Mouse (Mus musculus): ENCODE data around the gene Lmna. TPM values are rescaled to one million over a fixed set of nuclear protein-coding genes. Genes with fewer than 3 reads are reported as not detected.

Lmna gene
- polyA plus RNA-seq, 1 experiment from 2014 or later: 78.2 TPM

- H3K9ac ChIP-seq (ENCODE audit: low read depth, low read length): no peak overlapping the region
- no peaks in the 10 kb centered on the region for H3K9me3 ChIP-seq (replicated peaks; ENCODE audit: control insufficient read depth, low read length)
- no peak for ATAC-seq (replicated peaks; ENCODE audit: insufficient number of reproducible peaks, low FRiP score, low TSS enrichment)
- no peak overlapping the region for H3K27ac ChIP-seq (ENCODE audit: low read depth, low read length)
- WGBS (ENCODE audit: insufficient replicate concordance): 79% methylated on average over 8 of the region's 8 CpGs
- no peak overlapping the region for H3K4me2 ChIP-seq
- H3K36me3 ChIP-seq (ENCODE audit: control insufficient read depth, insufficient read depth, low read length): no peaks in the 10 kb centered on the region
- no peak overlapping the region for H3K4me3 ChIP-seq (ENCODE audit: low read depth, low read length)
- H3K4me1 ChIP-seq (ENCODE audit: control insufficient read depth, insufficient read depth, low read length): no peaks in the 10 kb centered on the region
- peaks cover 24% of the 10 kb centered on the region for H3K27me3 ChIP-seq (ENCODE audit: control insufficient read depth, insufficient read depth, low read length)
Observed at GRCm38 (mm10) chr3:88448443-88448842, 61.3 kb downstream of the Lmna start.

DNA sequence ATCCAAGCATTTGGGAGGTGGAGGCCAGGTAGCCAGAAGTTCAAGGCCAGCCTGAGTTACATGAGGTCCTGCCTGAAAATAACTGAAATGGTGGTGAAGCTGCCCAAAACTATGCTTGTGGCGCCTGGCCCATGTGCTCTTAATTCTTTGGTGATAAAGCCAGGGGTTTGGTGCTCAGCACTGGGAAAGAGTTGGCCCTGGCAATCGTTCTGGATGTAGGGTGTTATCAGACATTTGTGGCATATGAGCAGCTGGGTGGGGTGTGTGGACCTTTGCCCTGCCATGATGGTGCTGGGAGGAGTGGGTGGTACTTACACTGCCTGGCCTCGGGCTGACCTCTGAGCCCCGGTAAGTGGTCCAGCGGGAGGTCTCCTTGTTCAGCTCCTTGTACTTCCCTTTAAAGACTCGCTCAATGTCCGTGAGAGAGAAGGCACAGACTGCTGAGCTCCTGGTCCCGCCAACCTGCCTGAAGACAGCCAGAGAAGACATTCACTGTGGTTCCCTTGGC lies 62.0 kb downstream of the Lmna start:
- Histone ChIP-seq H3K4me1 (ENCODE audit: control insufficient read depth, insufficient read depth, low read length) (no peaks in the 10 kb centered on the region), H3K27ac (ENCODE audit: low read depth, low read length) (no peak overlapping the region), H3K36me3 (ENCODE audit: control insufficient read depth, insufficient read depth, low read length) (no peaks in the 10 kb centered on the region), H3K27me3 (ENCODE audit: control insufficient read depth, insufficient read depth, low read length) (peaks cover 21% of the 10 kb centered on the region), H3K4me2 (no peak overlapping the region), H3K4me3 (ENCODE audit: low read depth, low read length) (no peak overlapping the region), H3K9me3 (replicated peaks; ENCODE audit: control insufficient read depth, low read length) (no peaks in the 10 kb centered on the region), H3K9ac (ENCODE audit: low read depth, low read length) (0 out of 2 replicates have a peak overlapping the region, but pooled peaks have one; percentile 43)
- 46% methylated on average over 8 of the region's 8 CpGs for WGBS (ENCODE audit: insufficient replicate concordance)
- no peak for ATAC-seq (replicated peaks; ENCODE audit: insufficient number of reproducible peaks, low FRiP score, low TSS enrichment)

DNA sequence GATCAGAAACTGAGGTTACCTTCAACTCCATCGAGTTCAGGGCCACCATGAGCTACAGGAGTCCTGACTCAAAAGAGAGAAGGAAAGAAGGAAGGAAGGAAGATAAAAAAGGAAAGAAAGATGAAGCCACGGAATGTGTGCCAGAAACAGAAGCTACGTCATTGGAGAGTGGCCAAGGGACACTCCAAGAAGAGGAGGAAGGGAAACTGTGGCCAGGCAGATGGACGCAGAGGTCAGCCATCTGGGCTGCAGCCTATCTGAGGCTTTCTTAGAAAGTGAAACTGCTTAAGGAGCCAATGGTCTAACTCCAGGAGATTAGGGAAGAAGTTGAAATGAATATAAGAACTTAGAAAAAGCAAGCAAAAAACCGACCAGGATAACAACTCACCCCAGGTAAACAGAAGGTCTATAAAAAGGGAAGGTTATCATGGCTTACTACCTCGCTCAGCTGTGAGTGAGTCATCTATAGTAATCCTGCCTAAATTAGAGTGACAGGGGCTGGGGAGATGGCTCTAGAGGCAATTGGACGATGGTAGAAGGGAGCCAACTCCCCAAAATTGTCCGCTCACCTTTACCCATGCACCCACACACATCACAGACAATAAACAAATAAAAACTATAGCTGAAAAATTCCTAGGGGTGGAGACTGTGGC lies 63.2 kb downstream of the Lmna start:
- no peaks in the 10 kb centered on the region for H3K4me1 ChIP-seq (ENCODE audit: control insufficient read depth, insufficient read depth, low read length)
- no peaks in the 10 kb centered on the region for H3K9me3 ChIP-seq (replicated peaks; ENCODE audit: control insufficient read depth, low read length)
- no peak overlapping the region for H3K9ac ChIP-seq (ENCODE audit: low read depth, low read length)
- no peak overlapping the region for H3K4me3 ChIP-seq (ENCODE audit: low read depth, low read length)
- no peak for ATAC-seq (replicated peaks; ENCODE audit: insufficient number of reproducible peaks, low FRiP score, low TSS enrichment)
- H3K27ac ChIP-seq (ENCODE audit: low read depth, low read length): no peak overlapping the region
- no peak overlapping the region for H3K4me2 ChIP-seq
- H3K36me3 ChIP-seq (ENCODE audit: control insufficient read depth, insufficient read depth, low read length): no peaks in the 10 kb centered on the region
- H3K27me3 ChIP-seq (ENCODE audit: control insufficient read depth, insufficient read depth, low read length): peaks cover 14% of the 10 kb centered on the region
- WGBS (ENCODE audit: insufficient replicate concordance): 61% methylated on average over 8 of the region's 8 CpGs

DNA sequence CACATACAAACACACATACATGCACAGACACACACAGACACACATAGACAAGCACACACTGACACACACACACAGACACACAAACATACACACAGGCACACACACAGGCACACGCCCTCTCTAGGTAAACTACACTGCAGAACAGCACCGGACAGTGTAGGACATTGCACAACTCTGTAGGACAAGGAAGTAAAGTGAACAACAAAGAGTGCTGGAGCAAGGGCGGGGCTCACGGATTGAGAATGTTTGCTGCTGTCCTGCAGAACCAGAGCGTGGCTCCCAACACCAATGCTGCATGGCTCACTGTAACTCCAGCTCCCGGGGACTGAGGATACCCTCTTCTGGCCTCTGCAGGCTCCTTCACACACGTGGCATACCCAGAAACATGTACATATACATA lies 66.9 kb downstream of the Lmna start:
- no peaks in the 10 kb centered on the region for H3K9me3 ChIP-seq (replicated peaks; ENCODE audit: control insufficient read depth, low read length)
- H3K4me3 ChIP-seq (ENCODE audit: low read depth, low read length): no peak overlapping the region
- no peak overlapping the region for H3K4me2 ChIP-seq
- peaks cover 3% of the 10 kb centered on the region; the same call in 1 of the 2 replicates for H3K4me1 ChIP-seq (ENCODE audit: control insufficient read depth, insufficient read depth, low read length)
- 66% methylated on average over 7 of the region's 7 CpGs for WGBS (ENCODE audit: insufficient replicate concordance)
- no peak overlapping the region for H3K9ac ChIP-seq (ENCODE audit: low read depth, low read length)
- H3K27me3 ChIP-seq (ENCODE audit: control insufficient read depth, insufficient read depth, low read length): no peaks in the 10 kb centered on the region; the same call in none of the 2 replicates
- no peak overlapping the region for H3K27ac ChIP-seq (ENCODE audit: low read depth, low read length)
- no peaks in the 10 kb centered on the region for H3K36me3 ChIP-seq (ENCODE audit: control insufficient read depth, insufficient read depth, low read length)
- ATAC-seq (replicated peaks; ENCODE audit: insufficient number of reproducible peaks, low FRiP score, low TSS enrichment): no peak

- 66% methylated on average over 12 of the region's 12 CpGs for WGBS (ENCODE audit: insufficient replicate concordance)
- ATAC-seq (replicated peaks; ENCODE audit: insufficient number of reproducible peaks, low FRiP score, low TSS enrichment): no peak
- no peaks in the 10 kb centered on the region for H3K36me3 ChIP-seq (ENCODE audit: control insufficient read depth, insufficient read depth, low read length)
- no peaks in the 10 kb centered on the region for H3K9me3 ChIP-seq (replicated peaks; ENCODE audit: control insufficient read depth, low read length)
- H3K27me3 ChIP-seq (ENCODE audit: control insufficient read depth, insufficient read depth, low read length): no peaks in the 10 kb centered on the region; the same call in none of the 2 replicates
- peaks cover 5% of the 10 kb centered on the region for H3K4me1 ChIP-seq (ENCODE audit: control insufficient read depth, insufficient read depth, low read length)
- no peak overlapping the region for H3K4me3 ChIP-seq (ENCODE audit: low read depth, low read length)
- no peak overlapping the region for H3K9ac ChIP-seq (ENCODE audit: low read depth, low read length)
- H3K27ac ChIP-seq (ENCODE audit: low read depth, low read length): no peak overlapping the region
- no peak overlapping the region for H3K4me2 ChIP-seq
Observed at GRCm38 (mm10) chr3:88442488-88442887, 67.3 kb downstream of the Lmna start.

- peak overlapping the region; percentile 26 for H3K4me3 ChIP-seq (ENCODE audit: low read depth, low read length)
- ATAC-seq (replicated peaks; ENCODE audit: insufficient number of reproducible peaks, low FRiP score, low TSS enrichment): no peak
- no peaks in the 10 kb centered on the region for H3K9me3 ChIP-seq (replicated peaks; ENCODE audit: control insufficient read depth, low read length)
- no peaks in the 10 kb centered on the region for H3K36me3 ChIP-seq (ENCODE audit: control insufficient read depth, insufficient read depth, low read length)
- 0 out of 2 replicates have a peak overlapping the region, but pooled peaks have one; percentile 49 for H3K9ac ChIP-seq (ENCODE audit: low read depth, low read length)
- WGBS (ENCODE audit: insufficient replicate concordance): 16% methylated on average over 27 of the region's 27 CpGs
- H3K27me3 ChIP-seq (ENCODE audit: control insufficient read depth, insufficient read depth, low read length): no peaks in the 10 kb centered on the region; the same call in none of the 2 replicates
- H3K4me1 ChIP-seq (ENCODE audit: control insufficient read depth, insufficient read depth, low read length): peaks cover 18% of the 10 kb centered on the region
- no peak overlapping the region for H3K27ac ChIP-seq (ENCODE audit: low read depth, low read length)
- H3K4me2 ChIP-seq: peak overlapping the region; percentile 60
Observed at GRCm38 (mm10) chr3:88440500-88441381, 69.0 kb downstream of the Lmna start.

DNA sequence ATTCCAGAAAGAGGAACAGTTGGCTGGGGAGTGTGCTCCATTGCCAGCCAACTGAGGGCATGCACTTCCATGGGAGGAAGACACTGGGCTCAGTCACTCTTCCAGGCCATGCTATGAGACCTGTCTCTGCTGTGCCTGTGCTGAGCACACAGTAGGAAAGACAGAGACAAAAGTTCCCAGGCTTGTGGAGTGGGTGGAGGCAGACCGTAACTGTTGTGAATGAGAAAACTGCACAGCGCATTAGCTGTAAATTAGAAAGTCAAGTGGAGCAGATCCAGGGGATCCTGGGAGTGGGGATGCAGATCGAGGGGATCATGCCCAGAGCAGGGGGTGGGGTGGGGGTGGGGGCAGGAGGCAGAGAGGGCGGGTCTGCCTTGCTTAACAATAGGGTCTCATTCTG lies 70.2 kb downstream of the Lmna start:
- Histone ChIP-seq H3K36me3 (ENCODE audit: control insufficient read depth, insufficient read depth, low read length) (no peaks in the 10 kb centered on the region), H3K27me3 (ENCODE audit: control insufficient read depth, insufficient read depth, low read length) (no peaks in the 10 kb centered on the region; the same call in none of the 2 replicates), H3K9me3 (replicated peaks; ENCODE audit: control insufficient read depth, low read length) (no peaks in the 10 kb centered on the region), H3K4me2 (no peak overlapping the region), H3K4me3 (ENCODE audit: low read depth, low read length) (no peak overlapping the region), H3K4me1 (ENCODE audit: control insufficient read depth, insufficient read depth, low read length) (peaks cover 18% of the 10 kb centered on the region), H3K9ac (ENCODE audit: low read depth, low read length) (no peak overlapping the region), H3K27ac (ENCODE audit: low read depth, low read length) (no peak overlapping the region)
- WGBS (ENCODE audit: insufficient replicate concordance): 68% methylated on average over 4 of the region's 4 CpGs
- no peak for ATAC-seq (replicated peaks; ENCODE audit: insufficient number of reproducible peaks, low FRiP score, low TSS enrichment)

DNA sequence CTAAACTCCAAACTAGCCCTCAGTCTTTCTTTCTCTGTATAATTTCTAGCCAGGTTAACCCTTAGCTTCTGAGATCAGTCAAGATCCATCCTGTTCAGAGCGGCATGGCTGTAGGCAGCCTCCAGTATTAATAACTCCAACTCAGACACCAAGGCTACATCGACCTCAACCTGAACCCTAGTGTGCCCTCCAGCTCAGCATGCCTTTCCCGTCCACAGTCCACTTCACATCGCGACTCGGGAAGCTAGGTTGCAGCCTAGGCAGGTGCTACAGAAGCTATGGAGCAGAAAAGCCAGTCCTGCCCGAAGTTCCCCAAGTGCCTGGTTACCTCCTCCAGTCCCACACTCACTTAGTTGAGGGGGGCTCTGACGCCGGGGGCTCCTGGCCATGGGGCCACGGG lies 72.3 kb downstream of the Lmna start:
- no peaks in the 10 kb centered on the region for H3K9me3 ChIP-seq (replicated peaks; ENCODE audit: control insufficient read depth, low read length)
- no peaks in the 10 kb centered on the region for H3K36me3 ChIP-seq (ENCODE audit: control insufficient read depth, insufficient read depth, low read length)
- no peaks in the 10 kb centered on the region; the same call in none of the 2 replicates for H3K27me3 ChIP-seq (ENCODE audit: control insufficient read depth, insufficient read depth, low read length)
- H3K4me2 ChIP-seq: peak overlapping the region; percentile 74
- ATAC-seq (replicated peaks; ENCODE audit: insufficient number of reproducible peaks, low FRiP score, low TSS enrichment): no peak
- peaks cover 18% of the 10 kb centered on the region for H3K4me1 ChIP-seq (ENCODE audit: control insufficient read depth, insufficient read depth, low read length)
- 67% methylated on average over 10 of the region's 10 CpGs for WGBS (ENCODE audit: insufficient replicate concordance)
- no peak overlapping the region for H3K27ac ChIP-seq (ENCODE audit: low read depth, low read length)
- H3K9ac ChIP-seq (ENCODE audit: low read depth, low read length): peak overlapping the region; percentile 54; the same call in 1 of the 2 replicates
- peak overlapping the region; percentile 39 for H3K4me3 ChIP-seq (ENCODE audit: low read depth, low read length)
